Mouse (Mus musculus) liver, adult 2 months (tissue): ENCODE measurements around the gene Tsen54.
"Not testable (repeated sequence)": the region's sequence is repeated elsewhere in the genome, so short reads cannot be mapped to it uniquely, and the experiment has no call there.

Source experiments
- CTCF ChIP-seq: fragments of 200-500 bp; IDR thresholded peaks from 2 replicates; pipeline ENCODE4 v1.5.1; 2011; ENCODE audit warnings: low read depth, low read length, control low read depth
- POLR2A ChIP-seq: fragments of 200-500 bp; IDR thresholded peaks from 2 replicates; pipeline ENCODE4 v1.6.1; 2011; ENCODE audit warnings: low read length, control low read depth; ENCODE audit not compliant: insufficient read depth; ENCODE audit errors: extremely low read depth

GRCm38 (mm10) chr11:115857146-115857545 is 42.6 kb downstream of the Tsen54 start:
- not testable (repeated sequence) for TF ChIP-seq CTCF, POLR2A
